Mouse (Mus musculus) spleen, embryonic (tissue): ENCODE results near the gene Tas2r108.

Source experiments
- CTCF ChIA-PET: fragments of 350-600 bp; sonication (Branson Sonifier 250); formaldehyde crosslinking; loops from one replicate; lab custom pipeline; 2022; lab: Charles Lee

The Tas2r108 gene

GRCm38 (mm10) chr6:40493229-40493628, at the start of gene Tas2r108:
TSS of gene Tas2r108 (plus strand) at chr6:40493529.
- CTCF ChIA-PET: no interaction called here

- CTCF ChIA-PET: interaction anchor here (0.6 kb wide), 1 partner anchor 25 kb away, joined by 3 read pairs; no protein-coding TSS in a partner anchor
These were observed 44.7 kb upstream of the Tas2r108 start for GRCm38 (mm10) chr6:40448626-40449025.

- CTCF ChIA-PET: interaction anchor here (0.6 kb wide), 1 partner anchor 11 kb away, joined by 3 read pairs; no protein-coding TSS in a partner anchor
These were observed 38.8 kb upstream of the Tas2r108 start for GRCm38 (mm10) chr6:40454436-40455041.

- CTCF ChIA-PET: interaction anchor here (0.7 kb wide), 1 partner anchor 11 kb away, joined by 3 read pairs; no protein-coding TSS in a partner anchor
These were observed 27.6 kb upstream of the Tas2r108 start for GRCm38 (mm10) chr6:40465710-40466109.

- CTCF ChIA-PET: no interaction called here
These were observed 22.2 kb upstream of the Tas2r108 start, which contains the start of gene Ssbp1 for GRCm38 (mm10) chr6:40470916-40471719. TSS of gene Ssbp1 (plus strand) at chr6:40471352.

GRCm38 (mm10) chr6:40471720-40472010, 21.7 kb upstream of the Tas2r108 start:
- CTCF ChIA-PET: no interaction called here

GRCm38 (mm10) chr6:40476132-40476531, 17.2 kb upstream of the Tas2r108 start:
- CTCF ChIA-PET: no interaction called here

GRCm38 (mm10) chr6:40479705-40480104, 13.6 kb upstream of the Tas2r108 start:
- CTCF ChIA-PET: no interaction called here

- CTCF ChIA-PET: no interaction called here
These were observed 11.0 kb upstream of the Tas2r108 start for GRCm38 (mm10) chr6:40482318-40482717.

- CTCF ChIA-PET: no interaction called here
These were observed 2.4 kb upstream of the Tas2r108 start, which contains the start of gene Tas2r137 for GRCm38 (mm10) chr6:40490933-40491332. TSS of gene Tas2r137 (plus strand) at chr6:40491233.

GRCm38 (mm10) chr6:40519408-40519807, 26.1 kb downstream of the Tas2r108 start, which contains the start of gene Prss37:
TSS of gene Prss37 (minus strand) at chr6:40519508.
- CTCF ChIA-PET: no interaction called here
